Mouse (Mus musculus): ENCODE data around the gene Arsj. TPM values are rescaled to one million over a fixed set of nuclear protein-coding genes. Genes with fewer than 3 reads are reported as not detected.

Arsj gene
- polyA plus RNA-seq, 2 experiments: 5.3 to 6.5 TPM

DNA sequence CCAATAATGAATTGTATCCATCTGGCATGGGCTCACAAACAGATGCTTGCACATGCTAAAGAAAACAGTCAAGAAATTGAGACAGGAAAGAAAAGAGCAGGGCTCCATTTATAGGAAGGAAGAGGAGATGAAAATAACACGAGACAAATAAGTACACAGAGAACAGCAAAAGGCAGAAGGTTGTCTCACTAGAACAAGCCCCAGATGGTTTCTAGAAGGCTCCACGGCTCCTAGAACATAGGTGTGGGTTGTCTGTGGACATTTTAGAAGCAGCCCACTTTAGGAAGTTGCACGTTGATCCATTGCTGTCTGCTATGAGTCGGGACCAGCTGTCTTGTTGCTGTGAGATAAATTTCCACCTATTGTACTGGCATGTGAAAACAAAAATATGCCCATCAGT, 37.2 kb downstream of the Arsj start:
- Histone ChIP-seq H3K27ac (replicated peaks; ENCODE audit: low read depth, low read length) (no peak overlapping the region), H3K36me3 (ENCODE audit: control insufficient read depth, insufficient read depth, low read length) (no peaks in the 10 kb centered on the region), H3K9me3 (ENCODE audit: control insufficient read depth, low read length) (no peaks in the 10 kb centered on the region), H3K27me3 (ENCODE audit: control insufficient read depth, insufficient read depth, low read length) (no peaks in the 10 kb centered on the region), H3K9ac (ENCODE audit: low read depth, low read length, severe bottlenecking) (no peak overlapping the region), H3K4me1 (ENCODE audit: control insufficient read depth, insufficient read depth, low read length) (no peaks in the 10 kb centered on the region), H3K4me2 (replicated peaks; ENCODE audit: low read depth, low read length, severe bottlenecking) (no peak overlapping the region), H3K4me3 (replicated peaks; ENCODE audit: low read length) (no peak overlapping the region)
- no peak for TF ChIP-seq POLR2A (IDR thresholded peaks at IDR 0.05; ENCODE audit: borderline replicate concordance, extremely low read depth, insufficient read depth, insufficient read length)
- 73% methylated on average over 4 of the region's 4 CpGs for WGBS
- no peak for DNase-seq (ENCODE audit: low spot score)
- no peak for ATAC-seq (ENCODE audit: low FRiP score, low read depth)

DNA sequence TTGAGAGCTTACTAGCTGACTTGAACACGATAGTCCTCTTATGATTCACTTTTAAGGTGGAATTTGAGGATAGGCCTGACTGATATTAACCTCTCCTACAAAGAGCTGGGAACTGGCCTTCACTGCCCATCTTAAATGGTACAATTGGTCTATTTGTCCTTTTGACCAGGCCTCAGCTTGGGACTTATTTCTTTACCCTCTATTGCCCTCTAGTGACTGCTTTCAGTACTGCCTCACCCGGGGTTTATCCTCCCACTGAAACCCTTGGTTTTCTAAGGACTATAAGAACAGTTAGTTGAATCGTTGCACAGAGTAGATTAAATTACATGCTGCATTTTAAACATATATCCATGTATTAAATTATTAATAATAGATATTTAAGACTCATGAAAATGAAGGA, 39.4 kb downstream of the Arsj start:
- WGBS: 28% methylated on average over 3 of the region's 3 CpGs
- no peaks in the 10 kb centered on the region for H3K27me3 ChIP-seq (ENCODE audit: control insufficient read depth, insufficient read depth, low read length)
- H3K9me3 ChIP-seq (ENCODE audit: control insufficient read depth, low read length): no peaks in the 10 kb centered on the region
- ATAC-seq (ENCODE audit: low FRiP score, low read depth) (peak; percentile 41; the same call in 1 of the 2 replicates), DNase-seq (ENCODE audit: low spot score) (peak; percentile 70)
- no peaks in the 10 kb centered on the region for H3K4me1 ChIP-seq (ENCODE audit: control insufficient read depth, insufficient read depth, low read length)
- H3K27ac ChIP-seq (replicated peaks; ENCODE audit: low read depth, low read length): no peak overlapping the region
- H3K36me3 ChIP-seq (ENCODE audit: control insufficient read depth, insufficient read depth, low read length): no peaks in the 10 kb centered on the region
- TF ChIP-seq POLR2A (IDR thresholded peaks at IDR 0.05; ENCODE audit: borderline replicate concordance, extremely low read depth, insufficient read depth, insufficient read length): no peak
- no peak overlapping the region for H3K4me3 ChIP-seq (replicated peaks; ENCODE audit: low read length)
- no peak overlapping the region for H3K4me2 ChIP-seq (replicated peaks; ENCODE audit: low read depth, low read length, severe bottlenecking)
- no peak overlapping the region for H3K9ac ChIP-seq (ENCODE audit: low read depth, low read length, severe bottlenecking)

- H3K4me2 ChIP-seq (replicated peaks; ENCODE audit: low read depth, low read length, severe bottlenecking): no peak overlapping the region
- H3K9ac ChIP-seq (ENCODE audit: low read depth, low read length, severe bottlenecking): no peak overlapping the region
- no peak overlapping the region for H3K27ac ChIP-seq (replicated peaks; ENCODE audit: low read depth, low read length)
- no peaks in the 10 kb centered on the region for H3K27me3 ChIP-seq (ENCODE audit: control insufficient read depth, insufficient read depth, low read length)
- H3K4me3 ChIP-seq (replicated peaks; ENCODE audit: low read length): no peak overlapping the region
- H3K9me3 ChIP-seq (ENCODE audit: control insufficient read depth, low read length): no peaks in the 10 kb centered on the region
- H3K4me1 ChIP-seq (ENCODE audit: control insufficient read depth, insufficient read depth, low read length): no peaks in the 10 kb centered on the region
- ATAC-seq (ENCODE audit: low FRiP score, low read depth) (no peak), DNase-seq (ENCODE audit: low spot score) (no peak)
- no peaks in the 10 kb centered on the region for H3K36me3 ChIP-seq (ENCODE audit: control insufficient read depth, insufficient read depth, low read length)
- 86% methylated on average over 2 of the region's 2 CpGs for WGBS
- no peak for TF ChIP-seq POLR2A (IDR thresholded peaks at IDR 0.05; ENCODE audit: borderline replicate concordance, extremely low read depth, insufficient read depth, insufficient read length)
Measured at GRCm38 (mm10) chr3:126404199-126404598, 40.7 kb downstream of the Arsj start.

GRCm38 (mm10) chr3:126430524-126431064, 67.1 kb downstream of the Arsj start:
- no peak overlapping the region for H3K4me3 ChIP-seq (replicated peaks; ENCODE audit: low read length)
- ATAC-seq (ENCODE audit: low FRiP score, low read depth): no peak
- no peaks in the 10 kb centered on the region for H3K36me3 ChIP-seq (ENCODE audit: control insufficient read depth, insufficient read depth, low read length)
- no peak for TF ChIP-seq POLR2A (IDR thresholded peaks at IDR 0.05; ENCODE audit: borderline replicate concordance, extremely low read depth, insufficient read depth, insufficient read length)
- H3K4me1 ChIP-seq (ENCODE audit: control insufficient read depth, insufficient read depth, low read length): no peaks in the 10 kb centered on the region
- no peak overlapping the region for H3K9ac ChIP-seq (ENCODE audit: low read depth, low read length, severe bottlenecking)
- no peaks in the 10 kb centered on the region for H3K27me3 ChIP-seq (ENCODE audit: control insufficient read depth, insufficient read depth, low read length)
- no peak for DNase-seq (ENCODE audit: low spot score)
- no peak overlapping the region for H3K27ac ChIP-seq (replicated peaks; ENCODE audit: low read depth, low read length)
- no peak overlapping the region for H3K4me2 ChIP-seq (replicated peaks; ENCODE audit: low read depth, low read length, severe bottlenecking)
- WGBS: 78% methylated on average over 3 of the region's 3 CpGs
- no peaks in the 10 kb centered on the region for H3K9me3 ChIP-seq (ENCODE audit: control insufficient read depth, low read length)

DNA sequence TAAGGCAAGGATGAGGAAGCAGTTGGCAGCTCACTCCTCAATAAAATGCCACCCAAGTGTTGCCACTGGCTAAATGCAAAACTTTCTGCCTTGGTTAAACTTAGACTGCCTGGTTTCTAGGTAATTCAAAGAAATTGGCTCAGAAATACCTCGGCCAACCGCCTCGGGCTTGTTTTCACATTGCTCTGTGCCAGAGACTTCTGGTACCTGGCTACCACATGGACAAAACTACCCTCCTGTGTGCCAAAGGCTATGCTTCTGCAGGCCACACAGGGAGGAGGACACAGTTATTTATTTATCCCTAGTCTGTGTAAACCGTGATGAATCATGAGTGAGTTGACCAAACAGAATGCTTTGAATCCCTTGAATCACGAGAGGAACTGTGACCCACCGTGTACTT, 75.8 kb downstream of the Arsj start:
- Histone ChIP-seq H3K4me1 (ENCODE audit: control insufficient read depth, insufficient read depth, low read length) (no peaks in the 10 kb centered on the region), H3K4me3 (replicated peaks; ENCODE audit: low read length) (no peak overlapping the region), H3K9me3 (ENCODE audit: control insufficient read depth, low read length) (no peaks in the 10 kb centered on the region), H3K27ac (replicated peaks; ENCODE audit: low read depth, low read length) (no peak overlapping the region), H3K36me3 (ENCODE audit: control insufficient read depth, insufficient read depth, low read length) (no peaks in the 10 kb centered on the region), H3K27me3 (ENCODE audit: control insufficient read depth, insufficient read depth, low read length) (no peaks in the 10 kb centered on the region), H3K9ac (ENCODE audit: low read depth, low read length, severe bottlenecking) (no peak overlapping the region), H3K4me2 (replicated peaks; ENCODE audit: low read depth, low read length, severe bottlenecking) (no peak overlapping the region)
- DNase-seq (ENCODE audit: low spot score): peak; percentile 40
- ATAC-seq (ENCODE audit: low FRiP score, low read depth): no peak
- no peak for TF ChIP-seq POLR2A (IDR thresholded peaks at IDR 0.05; ENCODE audit: borderline replicate concordance, extremely low read depth, insufficient read depth, insufficient read length)
- 57% methylated on average over 6 of the region's 6 CpGs for WGBS

DNA sequence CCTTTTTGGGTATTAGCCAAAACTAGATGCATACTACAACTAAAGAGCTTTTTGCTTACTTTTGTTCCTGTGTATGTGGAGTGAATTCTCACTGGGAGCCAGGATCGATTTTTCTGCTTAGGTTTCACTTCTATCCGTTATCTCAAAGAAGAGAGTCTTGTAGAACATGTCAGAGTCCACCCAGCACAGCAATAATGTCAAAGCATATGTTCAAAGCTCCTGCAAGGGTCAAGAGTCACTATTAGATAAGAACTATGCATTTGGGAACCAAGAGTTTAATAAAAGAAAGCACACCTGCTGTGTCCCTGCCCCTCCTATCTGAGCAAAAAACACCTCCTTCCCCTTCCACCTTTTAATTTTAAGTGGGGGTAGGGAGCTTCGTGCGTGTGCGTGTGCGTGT, 85.6 kb downstream of the Arsj start:
- WGBS: 77% methylated on average over 6 of the region's 6 CpGs
- H3K36me3 ChIP-seq (ENCODE audit: control insufficient read depth, insufficient read depth, low read length): no peaks in the 10 kb centered on the region
- ATAC-seq (ENCODE audit: low FRiP score, low read depth): no peak

More for the DNA sequence above, 85.6 kb downstream of the Arsj start:
- H3K27me3 ChIP-seq (ENCODE audit: control insufficient read depth, insufficient read depth, low read length): no peaks in the 10 kb centered on the region
- no peak for DNase-seq (ENCODE audit: low spot score)
- no peak for TF ChIP-seq POLR2A (IDR thresholded peaks at IDR 0.05; ENCODE audit: borderline replicate concordance, extremely low read depth, insufficient read depth, insufficient read length)
- no peak overlapping the region for H3K9ac ChIP-seq (ENCODE audit: low read depth, low read length, severe bottlenecking)
- no peak overlapping the region for H3K4me2 ChIP-seq (replicated peaks; ENCODE audit: low read depth, low read length, severe bottlenecking)
- no peaks in the 10 kb centered on the region for H3K4me1 ChIP-seq (ENCODE audit: control insufficient read depth, insufficient read depth, low read length)
- H3K9me3 ChIP-seq (ENCODE audit: control insufficient read depth, low read length): no peaks in the 10 kb centered on the region
- no peak overlapping the region for H3K4me3 ChIP-seq (replicated peaks; ENCODE audit: low read length)
- no peak overlapping the region for H3K27ac ChIP-seq (replicated peaks; ENCODE audit: low read depth, low read length)

Data from limb, embryonic 14.5 days (tissue).